Mouse (Mus musculus): ENCODE measurements around the gene Snx9.

Gene Snx9

GRCm38 (mm10) chr17:5878878-5879277, 37.7 kb downstream of the Snx9 start:
- DNase-seq (ENCODE audit: low read depth, low spot score) = no peak

- DNase-seq (ENCODE audit: low read depth, low spot score) = peak; percentile 60
These were observed 44.3 kb downstream of the Snx9 start for GRCm38 (mm10) chr17:5885474-5885873.

GRCm38 (mm10) chr17:5886181-5886810, 45.2 kb downstream of the Snx9 start:
- DNase-seq (ENCODE audit: low read depth, low spot score) = no peak

GRCm38 (mm10) chr17:5886943-5887800, 46.0 kb downstream of the Snx9 start:
- peak; percentile 71 for DNase-seq (ENCODE audit: low read depth, low spot score)

GRCm38 (mm10) chr17:5890429-5890828, 49.3 kb downstream of the Snx9 start:
- DNase-seq (ENCODE audit: low read depth, low spot score) = peak; percentile 65

GRCm38 (mm10) chr17:5891933-5892683, 51.0 kb downstream of the Snx9 start:
- DNase-seq (ENCODE audit: low read depth, low spot score) = no peak

GRCm38 (mm10) chr17:5893092-5893491, 52.0 kb downstream of the Snx9 start:
- no peak for DNase-seq (ENCODE audit: low read depth, low spot score)

GRCm38 (mm10) chr17:5893574-5894148, 52.5 kb downstream of the Snx9 start:
- DNase-seq (ENCODE audit: low read depth, low spot score) = no peak

- no peak for DNase-seq (ENCODE audit: low read depth, low spot score)
These were observed 54.9 kb downstream of the Snx9 start for GRCm38 (mm10) chr17:5896066-5896465.

- DNase-seq (ENCODE audit: low read depth, low spot score) = no peak
These were observed 55.5 kb downstream of the Snx9 start for GRCm38 (mm10) chr17:5896607-5897006.

- DNase-seq (ENCODE audit: low read depth, low spot score) = no peak
These were observed 56.4 kb downstream of the Snx9 start for GRCm38 (mm10) chr17:5897326-5898200.

- DNase-seq (ENCODE audit: low read depth, low spot score) = no peak
These were observed 58.1 kb downstream of the Snx9 start for GRCm38 (mm10) chr17:5899251-5899650.

GRCm38 (mm10) chr17:5901381-5901780, 60.3 kb downstream of the Snx9 start:
- no peak for DNase-seq (ENCODE audit: low read depth, low spot score)

GRCm38 (mm10) chr17:5903630-5904301, 62.6 kb downstream of the Snx9 start:
- DNase-seq (ENCODE audit: low read depth, low spot score) = no peak

- DNase-seq (ENCODE audit: low read depth, low spot score) = no peak
These were observed 68.6 kb downstream of the Snx9 start for GRCm38 (mm10) chr17:5909681-5910080.

- DNase-seq (ENCODE audit: low read depth, low spot score) = no peak
These were observed 70.5 kb downstream of the Snx9 start for GRCm38 (mm10) chr17:5911591-5911990.

GRCm38 (mm10) chr17:5912797-5913196, 71.7 kb downstream of the Snx9 start:
- DNase-seq (ENCODE audit: low read depth, low spot score) = no peak

GRCm38 (mm10) chr17:5914217-5914616, 73.1 kb downstream of the Snx9 start:
- DNase-seq (ENCODE audit: low read depth, low spot score) = no peak

- no peak for DNase-seq (ENCODE audit: low read depth, low spot score)
These were observed 80.8 kb downstream of the Snx9 start for GRCm38 (mm10) chr17:5921954-5922353.

- no peak for DNase-seq (ENCODE audit: low read depth, low spot score)
These were observed 82.2 kb downstream of the Snx9 start for GRCm38 (mm10) chr17:5923281-5923680.

All from CD4-positive helper T cell, adult 2 months (primary cell).